Mouse (Mus musculus) monocyte, adult 2 months (primary cell): Measurements from ENCODE around the gene Cdcp2.

Experiments
- DNase-seq, 2 experiments: peaks; one replicate each; pipeline ENCODE4 v3.0.0; 2022; ENCODE audit warnings: low spot score in 2 of 2, low read depth in 1 of 2

The Cdcp2 gene

GRCm38 (mm10) chr4:107127901-107128669 lies 31.4 kb downstream of the Cdcp2 start:
- no peak for DNase-seq

DNA sequence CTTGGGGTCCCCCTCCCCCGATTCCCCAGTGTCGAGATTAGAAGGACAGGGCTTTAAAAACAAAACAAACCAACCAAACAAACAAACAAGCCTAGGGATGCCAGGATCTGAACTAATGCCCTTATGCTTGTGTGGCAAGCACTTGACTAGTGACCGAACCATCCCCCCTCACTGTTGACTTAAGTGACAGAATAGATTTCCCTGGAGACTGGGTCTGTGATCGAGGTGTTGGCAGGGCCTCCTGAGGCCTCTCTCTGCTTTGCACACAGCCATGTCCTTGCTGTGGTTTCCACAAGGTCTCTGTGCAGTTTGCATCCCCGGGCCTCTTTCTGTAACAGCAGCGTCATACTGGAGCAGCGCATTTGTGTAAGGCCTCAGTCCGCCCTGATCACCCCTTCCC lies 32.7 kb downstream of the Cdcp2 start:
- DNase-seq, result no peak

DNA sequence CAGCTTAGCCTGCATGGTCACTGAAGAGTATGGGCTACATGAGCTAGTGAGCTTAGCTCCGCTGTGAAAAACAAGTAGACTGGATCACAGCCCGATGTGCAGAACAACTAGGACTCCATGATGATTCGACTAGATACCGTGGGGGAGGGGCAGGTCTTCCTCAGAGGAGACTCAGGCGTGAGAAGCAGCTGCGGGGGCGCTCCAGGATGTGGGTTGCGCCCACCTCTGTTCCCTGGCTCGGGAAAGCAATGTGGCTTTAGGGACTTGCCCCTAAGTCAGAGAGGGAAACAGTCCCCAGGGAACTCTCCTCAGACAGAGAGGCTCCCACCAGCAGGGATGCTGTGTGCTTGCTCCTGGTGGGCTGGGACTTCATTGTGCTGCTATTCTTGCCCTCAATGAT lies 33.8 kb downstream of the Cdcp2 start:
- no peak for DNase-seq

DNA sequence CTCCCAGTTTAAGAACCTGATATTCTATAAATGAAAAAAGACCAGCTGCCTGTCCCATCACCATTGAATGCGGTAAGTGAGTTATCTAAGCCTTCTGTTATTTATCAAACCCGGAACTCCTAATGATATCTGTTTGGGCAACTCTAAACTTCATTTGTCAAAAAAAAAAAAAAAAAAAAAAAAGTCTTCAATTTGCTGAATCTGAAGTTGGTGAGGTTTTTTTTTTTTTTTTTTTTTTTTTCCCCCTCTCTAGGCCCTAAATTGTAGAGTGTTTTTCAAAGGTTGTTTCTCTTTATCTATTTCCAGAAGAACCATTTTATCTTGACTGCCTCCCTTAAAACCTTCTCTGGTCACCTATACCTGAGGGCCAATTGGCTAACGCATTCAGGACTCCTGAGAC lies 38.2 kb downstream of the Cdcp2 start:
- no peak for DNase-seq

GRCm38 (mm10) chr4:107135663-107136062 lies 39.0 kb downstream of the Cdcp2 start:
- DNase-seq, result no peak

DNA sequence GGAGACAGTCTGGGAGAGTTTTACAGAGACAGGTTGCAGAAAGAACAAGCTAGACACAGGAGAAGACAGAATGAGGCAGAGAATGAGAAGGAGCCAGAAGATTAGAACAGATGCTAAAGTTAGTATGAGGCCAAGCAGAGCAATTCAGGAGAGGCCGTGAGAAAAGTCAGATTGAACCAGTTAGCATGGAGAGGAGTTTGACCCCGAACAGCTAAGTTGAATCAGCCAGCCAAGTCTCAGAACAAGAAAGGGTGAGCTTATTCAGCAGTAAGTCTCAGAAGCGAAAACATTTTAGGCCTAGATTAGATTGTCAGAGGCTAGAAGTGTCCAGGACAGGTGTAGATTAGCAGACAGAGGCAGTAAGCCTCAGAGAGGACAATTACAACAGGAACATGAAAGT lies 39.8 kb downstream of the Cdcp2 start:
- DNase-seq, result no peak

DNA sequence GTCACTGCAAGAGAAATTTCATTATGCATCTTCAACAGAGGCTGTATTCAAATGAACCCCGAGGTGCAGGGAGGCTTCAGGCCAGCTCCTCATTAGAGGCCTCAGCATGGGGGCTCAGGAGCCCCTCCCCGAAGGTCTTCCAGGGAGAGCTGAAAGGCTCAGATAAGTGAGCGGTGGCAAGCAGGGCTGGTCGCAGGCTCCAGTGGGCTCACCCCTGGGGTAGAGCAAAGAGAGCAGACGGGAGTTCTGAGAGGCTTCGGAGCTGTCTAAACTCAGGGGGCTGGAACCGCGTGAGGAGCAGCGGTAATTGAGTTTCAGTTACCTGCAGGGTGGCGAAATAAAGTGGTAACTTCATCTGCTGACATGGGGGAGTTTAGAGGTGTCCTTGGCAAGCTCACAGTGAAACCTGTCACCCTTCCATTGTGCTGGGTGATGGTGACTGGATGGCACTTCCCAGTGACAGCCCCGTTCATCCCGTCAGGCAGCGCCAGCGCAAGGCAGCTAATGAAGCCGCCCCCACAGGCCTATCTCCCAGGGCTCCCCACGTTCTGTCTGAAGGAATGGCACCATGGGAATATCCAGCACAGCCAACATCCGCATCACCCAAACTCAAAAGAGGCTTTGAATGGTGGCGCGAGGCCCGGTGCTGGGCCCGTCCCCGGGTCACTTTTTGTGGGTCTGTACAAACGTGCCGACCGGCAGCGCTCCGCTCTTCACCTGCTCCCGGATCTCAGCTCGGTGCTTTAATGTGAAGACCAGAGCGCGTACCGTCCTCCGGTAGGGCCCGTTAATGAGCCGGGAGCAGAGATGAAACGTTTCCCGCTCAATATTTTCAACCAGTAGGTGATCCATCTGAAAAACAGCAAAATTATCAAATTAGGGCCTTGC lies 42.5 kb downstream of the Cdcp2 start:
- no peak for DNase-seq

GRCm38 (mm10) chr4:107139836-107140631 lies 43.3 kb downstream of the Cdcp2 start:
- no peak for DNase-seq

- no peak for DNase-seq
Measured at GRCm38 (mm10) chr4:107143511-107143910, 46.8 kb downstream of the Cdcp2 start.

DNA sequence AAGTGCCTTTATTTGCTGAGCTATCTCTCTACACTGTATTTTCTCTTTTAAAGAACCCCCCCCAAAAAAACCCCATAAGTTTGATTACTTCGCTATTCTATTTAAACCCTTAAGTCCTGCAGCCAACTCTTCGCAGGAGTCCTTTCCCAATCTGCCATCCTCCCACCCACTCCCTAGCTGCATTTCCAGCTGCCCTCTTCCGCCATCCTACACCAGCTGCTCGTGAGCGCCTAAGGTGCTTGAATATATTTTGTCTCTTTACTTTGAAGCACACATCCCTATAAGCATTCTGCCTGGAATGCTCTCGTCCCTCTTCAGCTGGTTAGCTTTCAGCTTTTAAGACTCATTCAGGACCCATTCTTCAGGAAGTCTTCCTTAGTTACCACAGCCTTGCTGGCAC lies 54.3 kb downstream of the Cdcp2 start:
- DNase-seq, result no peak

DNA sequence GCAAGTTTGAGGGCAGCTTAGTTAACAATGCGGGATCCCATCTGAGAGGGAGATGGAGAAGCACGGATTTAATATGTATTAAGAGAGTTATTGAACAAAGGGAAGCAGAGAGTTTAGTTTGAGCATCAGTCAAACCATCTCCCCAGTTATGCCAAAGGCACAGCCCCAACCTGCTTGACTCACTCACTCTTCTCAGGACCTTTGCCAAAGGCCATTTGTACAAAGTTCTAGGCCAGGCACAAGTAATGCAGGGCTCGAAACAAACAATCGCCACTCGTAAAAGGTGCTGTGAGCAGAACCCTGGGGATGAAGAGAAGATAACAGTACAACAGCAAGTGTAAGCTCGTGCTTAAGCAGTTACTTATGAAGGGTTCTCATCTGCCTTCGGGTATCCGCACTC lies 55.9 kb downstream of the Cdcp2 start:
- no peak for DNase-seq

DNA sequence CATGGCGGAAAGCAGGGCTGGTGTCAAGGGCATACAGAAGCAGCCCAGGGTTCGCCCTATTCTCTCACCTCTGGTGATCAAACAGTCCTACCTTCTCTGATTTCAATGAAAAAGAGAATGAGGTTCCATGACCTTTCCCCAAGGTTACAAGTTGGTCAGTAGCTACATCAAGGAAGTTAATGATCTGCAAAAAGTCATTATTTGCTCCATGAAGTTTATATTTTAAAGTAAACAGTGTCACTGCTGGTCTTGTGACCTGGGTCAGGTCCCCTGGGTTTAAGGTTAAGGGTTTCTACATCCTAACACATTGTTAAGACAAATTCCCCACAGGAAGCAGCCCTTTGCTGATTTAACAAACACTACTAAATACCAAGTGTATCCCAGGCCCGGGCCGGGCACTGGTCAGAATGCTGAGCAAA lies 60.3 kb downstream of the Cdcp2 start:
- DNase-seq, result no peak

- DNase-seq, result no peak
Measured at GRCm38 (mm10) chr4:107159166-107159773, 62.6 kb downstream of the Cdcp2 start.

- DNase-seq, result no peak
Measured at GRCm38 (mm10) chr4:107160181-107160580, 63.5 kb downstream of the Cdcp2 start.
